Comparison of ENCODE assay signal across 16 mouse cellular contexts in genomic region chr7:92087429-92087828, GRCm38 (mm10).
"Had no signal": no experiment of that assay in that cellular context is flagged by ENCODE, and none has a peak within 500 bp of the region (broad histone marks: within the 10 kb centered on the region; RNA-seq: fewer than 3 reads in every experiment).

No protein-coding gene starts in this region.

- H3K4me2 ChIP-seq: neural tube, embryonic 13.5 days; neural tube, embryonic 15.5 days; stomach, embryonic 15.5 days had no signal

- H3K4me3 ChIP-seq: neural tube, embryonic 13.5 days; neural tube, embryonic 15.5 days; stomach, embryonic 15.5 days had no signal

- H3K27me3 ChIP-seq: neural tube, embryonic 13.5 days; neural tube, embryonic 15.5 days; stomach, embryonic 15.5 days had no signal

- H3K4me1 ChIP-seq: neural tube, embryonic 13.5 days; neural tube, embryonic 15.5 days; stomach, embryonic 15.5 days had no signal

- H3K27ac ChIP-seq: neural tube, embryonic 13.5 days; neural tube, embryonic 15.5 days; stomach, embryonic 15.5 days; stomach, postnatal 0 days had no signal

- H3K36me3 ChIP-seq: neural tube, embryonic 13.5 days; neural tube, embryonic 15.5 days; stomach, embryonic 15.5 days had no signal

- DNase-seq: retina, postnatal 1 day; right cerebral cortex, adult 18-20 months; right cerebral cortex, postnatal 14 days; right cerebral cortex, postnatal 25 days; right cerebral cortex, postnatal 4 days; spleen, adult 18-20 months; thymus, adult 18-20 months; thymus, adult 2 months; thymus, postnatal 14 days; thymus, postnatal 25 days; thymus, postnatal 36 days; thymus, postnatal 4 days had no signal

- H3K9ac ChIP-seq: neural tube, embryonic 13.5 days; neural tube, embryonic 15.5 days; stomach, embryonic 15.5 days had no signal

- H3K9me3 ChIP-seq: neural tube, embryonic 13.5 days; neural tube, embryonic 15.5 days; stomach, embryonic 15.5 days had no signal
